Mouse (Mus musculus) hindbrain, embryonic 15.5 days (tissue): Measurements from ENCODE around the gene Nup85. TPM values are rescaled to one million over a fixed set of nuclear protein-coding genes. Genes with fewer than 3 reads are reported as not detected.

ENCODE experiments used
- ATAC-seq: fragments of 200-750 bp; cut with Nextera tagmentation; 2 replicates; pipeline ENCODE4 v1.8.0; 2017; ENCODE audit warnings: low read depth, moderate number of reproducible peaks, moderate TSS enrichment; ENCODE audit not compliant: low FRiP score
- H3K27ac ChIP-seq: fragments of 300-500 bp; sonication (generic); replicated peaks from 2 replicates; pipeline ENCODE4 v1.5.1; 2015; ENCODE audit warnings: mild to moderate bottlenecking, inconsistent platforms
- H3K27me3 ChIP-seq: fragments of 300-500 bp; sonication (generic); 2 replicates; pipeline ENCODE4 v1.6.1; 2015; ENCODE audit warnings: control low read depth, inconsistent platforms
- H3K36me3 ChIP-seq: fragments of 300-500 bp; sonication (generic); 2 replicates; pipeline ENCODE4 v1.6.1; 2015; ENCODE audit warnings: control low read depth, inconsistent platforms
- H3K4me1 ChIP-seq: fragments of 300-500 bp; sonication (generic); replicated peaks from 2 replicates; pipeline ENCODE4 v1.6.1; 2015; ENCODE audit warnings: control low read depth, inconsistent platforms
- H3K4me2 ChIP-seq: fragments of 300-500 bp; sonication (generic); 2 replicates; pipeline ENCODE4 v1.6.1; 2015; ENCODE audit warnings: moderate library complexity, mild to moderate bottlenecking, inconsistent platforms
- H3K4me3 ChIP-seq: fragments of 300-500 bp; sonication (generic); 2 replicates; pipeline ENCODE4 v1.5.1; 2015; ENCODE audit warnings: mild to moderate bottlenecking, inconsistent platforms
- H3K9ac ChIP-seq: fragments of 300-500 bp; sonication (generic); 2 replicates; pipeline ENCODE4 v1.6.1; 2015; ENCODE audit warnings: inconsistent platforms
- H3K9me3 ChIP-seq: fragments of 300-500 bp; sonication (generic); 2 replicates; pipeline ENCODE4 v1.6.1; 2016; ENCODE audit warnings: control low read depth, inconsistent platforms
- WGBS: fragments of 180-500 bp; shearing (Covaris S2); methylation state at CpG from one replicate; pipeline ENCODE4 v1.1.7; 2015; 5-methylcytosine and 5-hydroxymethylcytosine counted together
- polyA plus RNA-seq: library from polyadenylated mRNA; unstranded; fragments of >200 nt; fragmentation: Nextera tagmentation; extraction: Ambion mirVana; gene quantifications from 2 replicates; pipeline ENCODE4 v1.2.1, GENCODE M21; 2015

Gene Nup85
- polyA plus RNA-seq, 1 experiment from 2014 or later = 108 TPM

DNA sequence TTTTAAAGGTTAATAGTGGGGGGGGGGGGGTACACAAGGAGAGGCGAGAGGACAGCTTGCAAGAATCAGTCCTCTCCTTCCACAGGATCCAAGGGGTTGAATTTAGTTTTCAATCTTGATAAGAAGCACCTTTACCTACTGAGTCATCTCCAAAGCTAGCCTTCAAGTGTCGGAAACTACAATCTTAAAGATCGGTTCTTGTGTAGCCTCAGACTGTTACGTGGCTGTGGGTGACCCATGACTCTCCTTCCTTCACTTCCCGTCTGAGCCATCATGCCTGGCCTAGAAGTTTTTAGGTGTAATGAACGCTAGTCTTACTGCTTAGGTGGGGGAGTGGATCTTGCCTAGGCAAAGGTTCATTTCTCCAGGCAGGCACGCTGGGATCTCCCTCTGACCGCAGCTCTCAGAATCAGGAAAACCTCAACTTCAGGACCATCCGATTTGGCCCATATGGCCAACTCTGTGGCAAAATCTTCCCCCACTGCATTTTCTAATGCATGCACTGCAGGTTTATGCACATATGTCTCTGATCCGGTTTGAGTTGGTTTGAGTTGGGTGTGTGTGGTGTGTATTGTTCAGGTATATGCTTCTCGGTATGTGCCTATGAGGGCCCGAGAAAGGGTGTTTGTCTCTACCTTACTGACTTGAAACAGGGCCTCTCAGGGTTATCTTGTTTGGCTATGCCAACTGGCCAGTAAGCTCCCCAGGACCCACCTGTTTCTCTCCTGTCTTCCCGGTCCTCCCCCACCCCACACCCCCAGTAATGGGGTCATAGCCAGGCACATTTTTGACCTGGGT, 65.7 kb downstream of the Nup85 start:
- Histone ChIP-seq H3K4me1 (peaks cover 23% of the 10 kb centered on the region), H3K9me3 (no peaks in the 10 kb centered on the region)

GRCm38 (mm10) chr11:115630532-115631504, 66.6 kb downstream of the Nup85 start:
- Histone ChIP-seq H3K4me3 (no peak overlapping the region), H3K27me3 (no peaks in the 10 kb centered on the region), H3K4me2 (no peak overlapping the region), H3K27ac (no peak overlapping the region), H3K9ac (no peak overlapping the region), H3K36me3 (no peaks in the 10 kb centered on the region), H3K4me1 (peaks cover 23% of the 10 kb centered on the region), H3K9me3 (no peaks in the 10 kb centered on the region)
- WGBS = 50% methylated on average over 16 of the region's 16 CpGs
- no peak for ATAC-seq

More for the DNA sequence above, 65.7 kb downstream of the Nup85 start:
- Histone ChIP-seq H3K9ac (no peak overlapping the region), H3K4me2 (no peak overlapping the region), H3K36me3 (no peaks in the 10 kb centered on the region), H3K27ac (no peak overlapping the region), H3K4me3 (no peak overlapping the region), H3K27me3 (no peaks in the 10 kb centered on the region)
- no peak for ATAC-seq
- 89% methylated on average over 13 of the region's 13 CpGs for WGBS

DNA sequence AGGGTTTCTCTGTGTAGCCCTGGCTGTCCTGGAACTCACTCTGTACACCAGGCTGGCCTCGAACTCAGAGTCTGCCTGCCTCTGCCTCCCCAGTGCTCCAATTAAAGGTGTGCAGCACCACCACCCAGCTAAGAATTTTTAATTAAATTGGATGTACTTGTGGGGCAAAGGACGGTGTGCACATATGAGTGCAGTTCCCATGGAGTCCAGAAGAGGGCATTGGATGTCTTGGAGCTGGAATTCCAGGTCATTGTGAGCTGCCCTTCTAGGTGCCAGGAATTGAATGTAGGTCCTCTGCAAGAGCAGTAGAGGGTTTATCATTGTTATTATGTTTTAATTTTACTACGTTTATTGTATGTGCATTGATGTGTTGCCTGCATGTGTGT, 67.3 kb downstream of the Nup85 start:
- no peak overlapping the region for H3K27ac ChIP-seq
- H3K4me3 ChIP-seq = no peak overlapping the region
- H3K4me2 ChIP-seq = no peak overlapping the region
- ATAC-seq = no peak
- H3K4me1 ChIP-seq = peaks cover 16% of the 10 kb centered on the region
- no peaks in the 10 kb centered on the region for H3K36me3 ChIP-seq
- 16% methylated on average over 3 of the region's 3 CpGs for WGBS
- no peak overlapping the region for H3K9ac ChIP-seq
- no peaks in the 10 kb centered on the region for H3K27me3 ChIP-seq
- H3K9me3 ChIP-seq = no peaks in the 10 kb centered on the region

DNA sequence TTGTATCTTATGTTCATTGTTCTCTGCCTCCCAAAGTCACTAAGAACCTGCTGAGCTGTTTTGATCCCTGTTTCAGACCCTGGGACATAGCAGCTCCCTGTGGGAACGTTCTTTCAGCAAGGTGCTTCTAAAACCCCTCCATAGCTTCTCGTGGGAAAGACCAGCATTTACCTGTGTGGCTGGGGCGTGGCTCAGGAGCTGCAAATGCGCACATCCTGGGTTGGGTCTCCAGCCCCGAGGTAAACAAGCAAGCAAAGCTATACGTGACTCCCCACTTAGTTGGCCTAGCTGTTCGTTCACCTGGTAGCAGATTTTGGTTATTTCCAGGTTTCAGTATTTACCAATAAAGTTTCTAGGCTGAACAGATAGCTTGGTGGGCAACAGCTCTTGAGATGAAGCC, 68.0 kb downstream of the Nup85 start:
- Histone ChIP-seq H3K4me2 (no peak overlapping the region), H3K36me3 (no peaks in the 10 kb centered on the region), H3K27ac (no peak overlapping the region), H3K27me3 (no peaks in the 10 kb centered on the region), H3K9ac (no peak overlapping the region), H3K9me3 (no peaks in the 10 kb centered on the region), H3K4me3 (no peak overlapping the region), H3K4me1 (peaks cover 9% of the 10 kb centered on the region)
- no peak for ATAC-seq
- 73% methylated on average over 7 of the region's 7 CpGs for WGBS

- Histone ChIP-seq H3K36me3 (no peaks in the 10 kb centered on the region), H3K9ac (no peak overlapping the region), H3K27ac (no peak overlapping the region), H3K4me1 (peaks cover 5% of the 10 kb centered on the region; the same call in 1 of the 2 replicates), H3K27me3 (no peaks in the 10 kb centered on the region), H3K9me3 (no peaks in the 10 kb centered on the region), H3K4me2 (no peak overlapping the region), H3K4me3 (no peak overlapping the region)
- WGBS = 83% methylated on average over 10 of the region's 10 CpGs
- ATAC-seq = no peak
These were observed 68.6 kb downstream of the Nup85 start for GRCm38 (mm10) chr11:115632862-115633261.

Other genes starting within 250 kb of the Nup85 start
- gene Ush1g, start 242.4 kb upstream of the Nup85 start, polyA plus RNA-seq = 0.06 and 0.38 TPM in 2 replicates
- 2.2 and 2.3 TPM in 2 replicates for gene Otop3, start 229.7 kb upstream of the Nup85 start, polyA plus RNA-seq
- 57.2 and 62.4 TPM in 2 replicates for gene Hid1, start 196.7 kb upstream of the Nup85 start, polyA plus RNA-seq
- 25.0 and 27.0 TPM in 2 replicates for gene Cdr2l, start 182.5 kb upstream of the Nup85 start, polyA plus RNA-seq
- gene Mrpl58, start 160.7 kb upstream of the Nup85 start, polyA plus RNA-seq = 180 and 190 TPM in 2 replicates
- gene Atp5h, start 144.5 kb upstream of the Nup85 start, polyA plus RNA-seq = 877 and 940 TPM in 2 replicates
- 23.6 and 26.2 TPM in 2 replicates for gene Kctd2, start 144.3 kb upstream of the Nup85 start, polyA plus RNA-seq
- gene Trim80, start 123.9 kb upstream of the Nup85 start, polyA plus RNA-seq = not detected in 2 replicates
- 0.17 and 0.24 TPM in 2 replicates for gene Slc16a5, start 102.0 kb upstream of the Nup85 start, polyA plus RNA-seq
- gene Armc7, start 88.8 kb upstream of the Nup85 start, polyA plus RNA-seq = 16.3 and 18.2 TPM in 2 replicates
- gene Nt5c, start 72.6 kb upstream of the Nup85 start, polyA plus RNA-seq = 88.4 and 101 TPM in 2 replicates
- 1,345 and 1,399 TPM in 2 replicates for gene Jpt1, start 50.0 kb upstream of the Nup85 start, polyA plus RNA-seq
- gene Sumo2, start 28.2 kb upstream of the Nup85 start, polyA plus RNA-seq = 917 and 959 TPM in 2 replicates
- gene Mrps7, start 39.5 kb downstream of the Nup85 start, polyA plus RNA-seq = 73.6 and 79.8 TPM in 2 replicates
- 35.8 and 38.1 TPM in 2 replicates for gene Gga3, start 39.6 kb downstream of the Nup85 start, polyA plus RNA-seq
- gene Mif4gd, start 48.5 kb downstream of the Nup85 start, polyA plus RNA-seq = 12.2 and 13.9 TPM in 2 replicates
- gene Slc25a19, start 63.9 kb downstream of the Nup85 start, polyA plus RNA-seq = 43.6 and 47.1 TPM in 2 replicates
- gene Grb2, start 144.2 kb downstream of the Nup85 start, polyA plus RNA-seq = 186 and 190 TPM in 2 replicates
- 24.2 and 27.9 TPM in 2 replicates for gene Tmem94, start 201.0 kb downstream of the Nup85 start, polyA plus RNA-seq
- gene Caskin2, start 249.2 kb downstream of the Nup85 start, polyA plus RNA-seq = 9.9 and 12.2 TPM in 2 replicates